Mouse (Mus musculus): ENCODE measurements at regions not wholly inside any gene's neighbourhood (a gene's known extent, or its start where the extent isn't known, plus 50 kb on each side); places are given as distances from the start of the nearest gene placed in this dataset.

DNA sequence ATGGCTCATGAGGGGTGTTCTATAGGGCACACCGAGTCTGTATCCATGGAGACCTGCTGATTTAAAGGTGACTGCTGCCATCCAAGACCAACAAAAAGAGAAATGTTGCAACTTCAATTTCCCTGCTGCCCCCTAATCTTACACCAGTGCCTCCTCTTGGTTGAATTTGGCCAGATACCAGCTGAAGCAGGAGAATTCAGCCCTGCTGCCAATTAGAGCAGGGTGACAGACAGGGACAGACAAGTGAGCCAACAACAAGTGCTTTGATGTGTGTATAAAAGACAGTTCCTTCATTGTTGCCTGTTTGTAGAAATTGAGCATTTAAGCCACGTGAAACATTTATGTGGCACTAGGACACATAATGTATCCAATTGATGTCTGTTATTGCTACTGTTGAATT, 75.5 kb upstream of the Adamts5 start:
- Histone ChIP-seq H3K4me3 (replicated peaks; ENCODE audit: insufficient read depth, low read depth, low read length) (no peak overlapping the region), H3K4me1 (ENCODE audit: control insufficient read depth, insufficient read depth, low read length) (no peaks in the 10 kb centered on the region), H3K27ac (ENCODE audit: insufficient read depth, low read length) (no peak overlapping the region), H3K27me3 (ENCODE audit: control insufficient read depth, insufficient read depth, low read length) (no peaks in the 10 kb centered on the region)
- TF ChIP-seq CTCF (IDR thresholded peaks at IDR 0.05; ENCODE audit: borderline replicate concordance, insufficient read depth, low read depth, low read length) (no peak), POLR2A (IDR thresholded peaks at IDR 0.05; ENCODE audit: borderline replicate concordance, insufficient read depth, low read length) (no peak)
- no peak for DNase-seq
- 10% methylated on average over 2 of the region's 2 CpGs for WGBS

- H3K27ac ChIP-seq (ENCODE audit: insufficient read depth, low read length): no peak overlapping the region
- DNase-seq: no peak
- H3K4me1 ChIP-seq (ENCODE audit: control insufficient read depth, insufficient read depth, low read length): no peaks in the 10 kb centered on the region
- no peak for TF ChIP-seq CTCF (IDR thresholded peaks at IDR 0.05; ENCODE audit: borderline replicate concordance, insufficient read depth, low read depth, low read length)
- TF ChIP-seq POLR2A (IDR thresholded peaks at IDR 0.05; ENCODE audit: borderline replicate concordance, insufficient read depth, low read length): no peak
- H3K4me3 ChIP-seq (replicated peaks; ENCODE audit: insufficient read depth, low read depth, low read length): no peak overlapping the region
- WGBS: 67% methylated on average over 4 of the region's 4 CpGs
- H3K27me3 ChIP-seq (ENCODE audit: control insufficient read depth, insufficient read depth, low read length): no peaks in the 10 kb centered on the region
These were observed 65.3 kb upstream of the Adamts5 start for GRCm38 (mm10) chr16:85966892-85967444.

DNA sequence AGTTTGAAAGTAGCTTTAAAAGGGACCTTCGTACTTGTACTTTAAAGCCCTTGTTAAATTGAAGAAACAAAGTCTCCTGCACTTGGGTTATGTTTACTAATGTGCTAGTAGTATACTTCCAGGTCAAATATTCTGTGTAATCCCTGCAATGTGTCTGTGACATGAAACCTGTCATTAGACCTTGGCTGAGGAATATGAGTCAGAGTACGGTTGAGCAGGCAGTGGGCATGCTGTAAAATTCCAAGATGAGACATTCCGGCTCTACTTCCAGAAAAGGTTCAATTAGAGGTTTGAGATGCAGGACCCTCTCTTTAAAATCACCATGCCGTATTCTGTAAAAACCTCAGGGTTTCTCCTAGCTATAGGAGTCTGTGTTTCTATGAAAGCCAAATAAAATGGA, 64.6 kb upstream of the Adamts5 start:
- 79% methylated on average over 4 of the region's 4 CpGs for WGBS
- no peak overlapping the region for H3K27ac ChIP-seq (ENCODE audit: insufficient read depth, low read length)
- no peaks in the 10 kb centered on the region for H3K4me1 ChIP-seq (ENCODE audit: control insufficient read depth, insufficient read depth, low read length)

DNA sequence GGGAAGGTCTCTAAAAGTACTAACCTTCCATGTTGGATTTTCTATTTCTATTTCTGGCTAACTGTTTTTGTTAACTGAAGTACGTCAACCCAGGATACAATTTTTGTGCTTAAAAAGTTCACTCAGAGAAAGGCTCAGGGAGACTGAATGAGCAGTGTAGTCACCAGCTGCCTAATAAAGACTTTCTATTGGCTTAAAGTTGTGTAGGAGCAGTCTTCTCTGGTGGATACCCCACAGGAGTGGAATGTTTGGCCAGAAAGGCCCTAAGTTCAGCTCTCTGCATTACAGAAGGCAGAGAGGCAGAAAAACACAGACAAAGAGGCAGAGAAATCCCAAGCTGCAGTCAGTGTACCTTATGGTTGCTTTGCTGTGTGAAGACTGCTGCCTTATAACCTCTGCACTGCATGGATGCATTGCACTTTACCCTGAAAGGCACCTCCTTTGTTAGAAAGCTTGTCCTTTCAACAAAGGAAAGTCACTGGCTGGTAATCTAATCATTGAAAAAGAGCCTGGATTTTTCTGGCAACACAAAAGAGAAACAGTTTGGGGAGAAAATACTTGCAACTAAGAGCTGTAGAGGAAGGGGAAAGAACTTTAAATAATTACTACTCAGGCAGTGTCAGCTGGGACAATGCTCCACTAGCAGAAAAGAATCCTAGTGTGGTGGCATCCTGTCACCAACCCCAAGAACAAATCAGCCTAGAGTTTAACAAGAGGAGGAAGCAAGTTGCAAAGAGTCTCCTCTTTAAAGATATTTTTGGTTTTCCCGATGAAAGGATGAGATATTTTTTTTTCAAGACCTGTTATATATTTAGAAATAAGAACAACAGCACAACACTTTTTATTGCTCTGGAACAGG, 63.0 kb upstream of the Adamts5 start:
- no peak for DNase-seq
- 66% methylated on average over 2 of the region's 2 CpGs for WGBS
- Histone ChIP-seq H3K27me3 (ENCODE audit: control insufficient read depth, insufficient read depth, low read length) (no peaks in the 10 kb centered on the region), H3K4me3 (replicated peaks; ENCODE audit: insufficient read depth, low read depth, low read length) (no peak overlapping the region), H3K4me1 (ENCODE audit: control insufficient read depth, insufficient read depth, low read length) (no peaks in the 10 kb centered on the region), H3K27ac (ENCODE audit: insufficient read depth, low read length) (no peak overlapping the region)
- TF ChIP-seq POLR2A (IDR thresholded peaks at IDR 0.05; ENCODE audit: borderline replicate concordance, insufficient read depth, low read length) (no peak), CTCF (IDR thresholded peaks at IDR 0.05; ENCODE audit: borderline replicate concordance, insufficient read depth, low read depth, low read length) (no peak)

More for the DNA sequence above, 64.6 kb upstream of the Adamts5 start:
- Histone ChIP-seq H3K27me3 (ENCODE audit: control insufficient read depth, insufficient read depth, low read length) (no peaks in the 10 kb centered on the region), H3K4me3 (replicated peaks; ENCODE audit: insufficient read depth, low read depth, low read length) (no peak overlapping the region)
- DNase-seq: no peak
- no peak for TF ChIP-seq POLR2A (IDR thresholded peaks at IDR 0.05; ENCODE audit: borderline replicate concordance, insufficient read depth, low read length)
- TF ChIP-seq CTCF (IDR thresholded peaks at IDR 0.05; ENCODE audit: borderline replicate concordance, insufficient read depth, low read depth, low read length): no peak

DNA sequence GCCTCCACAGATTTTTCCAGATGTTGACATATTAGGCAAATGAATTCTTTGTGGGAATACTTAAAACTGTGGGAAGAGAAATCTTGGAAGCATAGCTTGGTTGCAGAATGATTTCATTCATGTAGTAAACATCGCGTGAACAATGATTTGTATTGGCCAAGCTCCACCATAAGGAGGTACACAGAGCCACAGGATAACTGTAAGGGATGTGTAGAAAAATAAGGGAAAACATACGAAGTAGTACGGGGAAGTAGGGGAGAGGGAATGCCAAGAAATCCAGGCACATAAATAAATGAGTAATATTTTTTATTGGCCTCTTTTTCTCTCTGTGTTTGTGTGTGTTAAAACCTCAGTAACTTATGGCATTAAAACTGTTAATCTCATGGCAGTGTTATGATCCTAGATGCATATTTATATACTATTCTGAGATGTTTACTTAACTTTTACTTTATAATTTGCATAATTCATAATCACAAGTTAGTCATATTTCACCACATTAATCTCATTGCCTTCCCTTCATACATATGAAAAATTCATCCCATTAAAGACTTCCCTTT, 54.5 kb upstream of the Adamts5 start:
- Histone ChIP-seq H3K27ac (ENCODE audit: insufficient read depth, low read length) (no peak overlapping the region), H3K4me1 (ENCODE audit: control insufficient read depth, insufficient read depth, low read length) (no peaks in the 10 kb centered on the region), H3K27me3 (ENCODE audit: control insufficient read depth, insufficient read depth, low read length) (no peaks in the 10 kb centered on the region; the same call in 1 of the 2 replicates), H3K4me3 (replicated peaks; ENCODE audit: insufficient read depth, low read depth, low read length) (no peak overlapping the region)
- no peak for DNase-seq
- TF ChIP-seq POLR2A (IDR thresholded peaks at IDR 0.05; ENCODE audit: borderline replicate concordance, insufficient read depth, low read length) (no peak), CTCF (IDR thresholded peaks at IDR 0.05; ENCODE audit: borderline replicate concordance, insufficient read depth, low read depth, low read length) (no peak)
- 84% methylated on average over 4 of the region's 4 CpGs for WGBS

DNA sequence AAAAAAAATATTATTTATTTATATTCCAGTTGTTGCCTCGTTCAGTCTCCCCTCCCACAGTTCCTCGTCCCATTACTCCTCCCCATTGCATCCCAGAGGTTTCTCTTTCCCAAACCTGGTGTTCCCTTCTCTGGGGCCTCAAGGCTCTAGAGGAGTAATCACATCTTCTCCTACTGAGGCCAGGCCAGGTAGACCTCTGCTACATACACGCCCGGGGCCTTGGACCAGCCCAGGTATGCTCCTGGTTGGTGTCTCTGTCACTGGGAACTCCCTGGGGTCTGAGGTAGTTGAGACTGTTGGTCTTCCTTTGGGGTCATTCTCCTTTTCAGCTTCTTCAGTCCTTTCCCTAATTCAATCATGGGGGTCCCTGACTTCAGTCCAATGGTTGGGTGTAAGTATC, 50.0 kb upstream of the Adamts5 start:
- Histone ChIP-seq H3K27ac (ENCODE audit: insufficient read depth, low read length) (no peak overlapping the region), H3K27me3 (ENCODE audit: control insufficient read depth, insufficient read depth, low read length) (no peaks in the 10 kb centered on the region), H3K4me1 (ENCODE audit: control insufficient read depth, insufficient read depth, low read length) (no peaks in the 10 kb centered on the region), H3K4me3 (replicated peaks; ENCODE audit: insufficient read depth, low read depth, low read length) (no peak overlapping the region)
- DNase-seq: no peak
- TF ChIP-seq CTCF (IDR thresholded peaks at IDR 0.05; ENCODE audit: borderline replicate concordance, insufficient read depth, low read depth, low read length) (no peak), POLR2A (IDR thresholded peaks at IDR 0.05; ENCODE audit: borderline replicate concordance, insufficient read depth, low read length) (no peak)
- WGBS: 92% methylated on average over 4 of the region's 4 CpGs
